Mouse (Mus musculus) splenic B cell, adult 2 months (primary cell): ENCODE measurements around the gene Trim24.
"Not testable (repeated sequence)": the region's sequence is repeated elsewhere in the genome, so short reads cannot be mapped to it uniquely, and the experiment has no call there.

Experiments
- DNase-seq: peaks from one replicate; pipeline ENCODE4 v3.0.0-alpha.2; 2011; ENCODE audit warnings: low read depth, low spot score
- H3K27me3 ChIP-seq: 2 replicates; pipeline ENCODE4 v1.6.1; 2012; ENCODE audit warnings: mild to moderate bottlenecking, low read length, moderate library complexity, mixed read lengths; ENCODE audit not compliant: control insufficient read depth, poor library complexity, insufficient read depth, severe bottlenecking
- H3K36me3 ChIP-seq: 2 replicates; pipeline ENCODE4 v1.6.1; 2012; ENCODE audit warnings: mild to moderate bottlenecking, low read length, moderate library complexity, mixed read lengths; ENCODE audit not compliant: control insufficient read depth, poor library complexity, insufficient read depth, severe bottlenecking

The Trim24 gene

GRCm38 (mm10) chr6:37853289-37853688 lies 17.3 kb upstream of the Trim24 start:
- H3K27me3 ChIP-seq: no peaks in the 10 kb centered on the region
- H3K36me3 ChIP-seq: no peaks in the 10 kb centered on the region
- no peak for DNase-seq

- no peaks in the 10 kb centered on the region for H3K27me3 ChIP-seq
- DNase-seq: no peak
- no peaks in the 10 kb centered on the region for H3K36me3 ChIP-seq
These were observed 15.2 kb upstream of the Trim24 start for GRCm38 (mm10) chr6:37855384-37855783.

- DNase-seq, H3K36me3 ChIP-seq, H3K27me3 ChIP-seq: not testable (repeated sequence)
These were observed 14.3 kb upstream of the Trim24 start for GRCm38 (mm10) chr6:37856300-37856699.

- Histone ChIP-seq H3K27me3 (no peaks in the 10 kb centered on the region), H3K36me3 (no peaks in the 10 kb centered on the region)
- DNase-seq: no peak
These were observed 13.3 kb upstream of the Trim24 start for GRCm38 (mm10) chr6:37857196-37857874.

GRCm38 (mm10) chr6:37858126-37858525 lies 12.5 kb upstream of the Trim24 start:
- DNase-seq: no peak

GRCm38 (mm10) chr6:37862893-37863292 lies 7.7 kb upstream of the Trim24 start:
- no peak for DNase-seq
- Histone ChIP-seq H3K27me3 (no peaks in the 10 kb centered on the region), H3K36me3 (no peaks in the 10 kb centered on the region)

More at GRCm38 (mm10) chr6:37858126-37858525, 12.5 kb upstream of the Trim24 start:
- Histone ChIP-seq H3K27me3 (no peaks in the 10 kb centered on the region), H3K36me3 (no peaks in the 10 kb centered on the region)

GRCm38 (mm10) chr6:37863961-37864730 lies 6.5 kb upstream of the Trim24 start:
- Histone ChIP-seq H3K36me3 (no peaks in the 10 kb centered on the region), H3K27me3 (no peaks in the 10 kb centered on the region)
- no peak for DNase-seq

- Histone ChIP-seq H3K36me3 (no peaks in the 10 kb centered on the region; the same call in 1 of the 2 replicates), H3K27me3 (no peaks in the 10 kb centered on the region)
- peak; percentile 65 for DNase-seq
These were observed 683 bp downstream of the Trim24 start for GRCm38 (mm10) chr6:37871137-37871851.

- no peaks in the 10 kb centered on the region for H3K27me3 ChIP-seq
- H3K36me3 ChIP-seq: no peaks in the 10 kb centered on the region; the same call in 1 of the 2 replicates
- peak; percentile 34 for DNase-seq
These were observed 2.2 kb downstream of the Trim24 start for GRCm38 (mm10) chr6:37872861-37873260.

GRCm38 (mm10) chr6:37873731-37874130 lies 3.1 kb downstream of the Trim24 start:
- Histone ChIP-seq H3K36me3 (no peaks in the 10 kb centered on the region; the same call in 1 of the 2 replicates), H3K27me3 (no peaks in the 10 kb centered on the region)

GRCm38 (mm10) chr6:37878206-37878605 lies 7.6 kb downstream of the Trim24 start:
- no peaks in the 10 kb centered on the region; the same call in 1 of the 2 replicates for H3K36me3 ChIP-seq
- no peak for DNase-seq
- no peaks in the 10 kb centered on the region for H3K27me3 ChIP-seq

More at GRCm38 (mm10) chr6:37873731-37874130, 3.1 kb downstream of the Trim24 start:
- DNase-seq: no peak

- DNase-seq: no peak
- no peaks in the 10 kb centered on the region; the same call in 1 of the 2 replicates for H3K36me3 ChIP-seq
- no peaks in the 10 kb centered on the region for H3K27me3 ChIP-seq
These were observed 10.0 kb downstream of the Trim24 start for GRCm38 (mm10) chr6:37880586-37880985.

- no peak for DNase-seq
- Histone ChIP-seq H3K27me3 (no peaks in the 10 kb centered on the region), H3K36me3 (no peaks in the 10 kb centered on the region; the same call in 1 of the 2 replicates)
These were observed 23.0 kb downstream of the Trim24 start for GRCm38 (mm10) chr6:37893586-37893985.

- no peaks in the 10 kb centered on the region for H3K27me3 ChIP-seq
- DNase-seq: peak; percentile 91
- no peaks in the 10 kb centered on the region; the same call in 1 of the 2 replicates for H3K36me3 ChIP-seq
These were observed 25.2 kb downstream of the Trim24 start for GRCm38 (mm10) chr6:37895646-37896435.
